Mouse (Mus musculus) C2C12 (cell line): ENCODE results near the gene Lingo4. TPM values are rescaled to one million over a fixed set of nuclear protein-coding genes. Genes with fewer than 3 reads are reported as not detected.

Source experiments
- H3K27me3 ChIP-seq: one replicate; pipeline ENCODE4 v1.6.1; 2011; ENCODE audit not compliant: control insufficient read depth, insufficient read depth, insufficient read length
- H3K36me3 ChIP-seq: one replicate; pipeline ENCODE4 v1.6.1; 2011; ENCODE audit not compliant: control insufficient read depth, insufficient read depth
- H3K4me3 ChIP-seq: one replicate; pipeline ENCODE4 v1.5.1; 2011; ENCODE audit warnings: mild to moderate bottlenecking, control low read depth; ENCODE audit not compliant: poor library complexity, insufficient read depth, severe bottlenecking
- H3K79me2 ChIP-seq: one replicate; pipeline ENCODE4 v1.6.1; 2011; ENCODE audit not compliant: control insufficient read depth, insufficient read depth
- H3K79me3 ChIP-seq: one replicate; pipeline ENCODE4 v1.6.1; 2011; ENCODE audit warnings: low read depth, control low read depth
- H3ac ChIP-seq: one replicate; pipeline ENCODE3; 2011; ENCODE audit warnings: low read depth; ENCODE audit not compliant: control insufficient read depth, insufficient read length
- CEBPB ChIP-seq: IDR thresholded peaks from one replicate; pipeline ENCODE4 v1.6.1; 2011; ENCODE audit warnings: low read depth, mild to moderate bottlenecking, control low read depth, moderate library complexity
- CTCF ChIP-seq: IDR thresholded peaks from one replicate; pipeline ENCODE4 v1.5.1; 2011; ENCODE audit not compliant: control insufficient read depth, insufficient read depth, insufficient read length
- FOSL1 ChIP-seq: IDR thresholded peaks from one replicate; pipeline ENCODE4 v1.8.0; 2011; ENCODE audit warnings: mild to moderate bottlenecking, low read length; ENCODE audit not compliant: poor library complexity, insufficient read depth, severe bottlenecking
- MAX ChIP-seq: IDR thresholded peaks from one replicate; pipeline ENCODE4 v1.6.1; 2011; ENCODE audit warnings: mild to moderate bottlenecking, control low read depth
- MYOD1 ChIP-seq: IDR thresholded peaks from one replicate; pipeline ENCODE4 v1.6.1; 2011; ENCODE audit warnings: low read depth; ENCODE audit not compliant: control insufficient read depth, insufficient read length
- MYOG ChIP-seq: IDR thresholded peaks from one replicate; pipeline ENCODE4 v1.6.1; 2011; ENCODE audit not compliant: control insufficient read depth, insufficient read length; ENCODE audit errors: extremely low read depth
- USF1 ChIP-seq: IDR thresholded peaks from one replicate; pipeline ENCODE4 v1.6.1; 2011; ENCODE audit warnings: low read depth, mild to moderate bottlenecking, control low read depth, moderate library complexity
- polyA plus RNA-seq: library from polyadenylated mRNA; unstranded; fragments of >200 nt; fragmentation: generic; extraction: Trizol; gene quantifications from one replicate; pipeline ENCODE4 v1.2.1, GENCODE M21; 2012; ENCODE audit warnings: missing spikeins

Lingo4 gene
- polyA plus RNA-seq, 1 experiment: 0.01 TPM

- H3K27me3 ChIP-seq: no peaks in the 10 kb centered on the region
- no peaks in the 10 kb centered on the region for H3K79me3 ChIP-seq
- no peak overlapping the region for H3K4me3 ChIP-seq
- no peaks in the 10 kb centered on the region for H3K79me2 ChIP-seq
- H3ac ChIP-seq: no peak overlapping the region
- no peak for TF ChIP-seq USF1
- no peaks in the 10 kb centered on the region for H3K36me3 ChIP-seq
Observed at GRCm38 (mm10) chr3:94377028-94377923, 21.0 kb upstream of the Lingo4 start.

- no peaks in the 10 kb centered on the region for H3K79me3 ChIP-seq
- TF ChIP-seq MAX (no peak), CEBPB (no peak), USF1 (no peak), CTCF (no peak), FOSL1 (no peak), MYOG (no peak), MYOD1 (no peak)
- no peaks in the 10 kb centered on the region for H3K79me2 ChIP-seq
- H3K36me3 ChIP-seq: no peaks in the 10 kb centered on the region
- H3K27me3 ChIP-seq: no peaks in the 10 kb centered on the region
- H3K4me3 ChIP-seq: no peak overlapping the region
- peak overlapping the region; percentile 15 for H3ac ChIP-seq
Observed at GRCm38 (mm10) chr3:94379831-94380510, 18.3 kb upstream of the Lingo4 start.

GRCm38 (mm10) chr3:94382308-94382707, 16.0 kb upstream of the Lingo4 start:
- Histone ChIP-seq H3ac (no peak overlapping the region), H3K36me3 (no peaks in the 10 kb centered on the region), H3K4me3 (no peak overlapping the region), H3K79me3 (no peaks in the 10 kb centered on the region), H3K79me2 (no peaks in the 10 kb centered on the region), H3K27me3 (peaks cover 5% of the 10 kb centered on the region)
- TF ChIP-seq MYOD1: no peak
- TF ChIP-seq FOSL1: no peak
- no peak for TF ChIP-seq CEBPB
- no peak for TF ChIP-seq USF1
- no peak for TF ChIP-seq MAX
- no peak for TF ChIP-seq MYOG

GRCm38 (mm10) chr3:94383476-94383875, 14.8 kb upstream of the Lingo4 start:
- H3K4me3 ChIP-seq: no peak overlapping the region
- no peak overlapping the region for H3ac ChIP-seq
- H3K79me3 ChIP-seq: no peaks in the 10 kb centered on the region
- H3K36me3 ChIP-seq: no peaks in the 10 kb centered on the region
- no peaks in the 10 kb centered on the region for H3K79me2 ChIP-seq
- TF ChIP-seq CTCF: no peak
- no peak for TF ChIP-seq MYOD1
- TF ChIP-seq MYOG: no peak
- no peak for TF ChIP-seq USF1
- TF ChIP-seq FOSL1: no peak
- TF ChIP-seq CEBPB: no peak
- no peak for TF ChIP-seq MAX
- H3K27me3 ChIP-seq: peaks cover 8% of the 10 kb centered on the region

GRCm38 (mm10) chr3:94386671-94387070, 11.6 kb upstream of the Lingo4 start:
- TF ChIP-seq MYOD1 (no peak), MYOG (no peak), CEBPB (no peak), MAX (no peak), USF1 (no peak), FOSL1 (no peak), CTCF (no peak)
- Histone ChIP-seq H3K79me3 (no peaks in the 10 kb centered on the region), H3ac (no peak overlapping the region), H3K4me3 (no peak overlapping the region), H3K36me3 (no peaks in the 10 kb centered on the region), H3K27me3 (peaks cover 19% of the 10 kb centered on the region), H3K79me2 (no peaks in the 10 kb centered on the region)
